Comparison of ENCODE assay signal across 25 mouse cellular contexts in genomic region chr6:90904143-90904542, GRCm38 (mm10).
"Had no signal": no experiment of that assay in that cellular context is flagged by ENCODE, and none has a peak within 500 bp of the region (broad histone marks: within the 10 kb centered on the region; RNA-seq: fewer than 3 reads in every experiment).

No protein-coding gene starts in this region.

- H3K9me3 ChIP-seq: heart, embryonic 13.5 days; heart, embryonic 15.5 days; hindbrain, embryonic 13.5 days; hindbrain, embryonic 15.5 days; intestine, embryonic 15.5 days; limb, embryonic 10.5 days; limb, embryonic 12.5 days; liver, embryonic 13.5 days had no signal

- H3K4me1 ChIP-seq: intestine, embryonic 15.5 days; limb, embryonic 10.5 days; limb, embryonic 12.5 days; liver, embryonic 13.5 days had no signal

- H3K9ac ChIP-seq: heart, embryonic 13.5 days; heart, embryonic 15.5 days; hindbrain, embryonic 13.5 days; hindbrain, embryonic 15.5 days; intestine, embryonic 15.5 days; limb, embryonic 12.5 days; liver, embryonic 13.5 days had no signal

- H3K4me2 ChIP-seq: heart, embryonic 11.5 days; heart, embryonic 13.5 days; heart, embryonic 15.5 days; hindbrain, embryonic 13.5 days; hindbrain, embryonic 15.5 days; intestine, embryonic 15.5 days; limb, embryonic 12.5 days; liver, embryonic 11.5 days; liver, embryonic 13.5 days had no signal

- DNase-seq: gastrocnemius, postnatal 14 days; gastrocnemius, postnatal 36 days; heart, adult 11 months; heart, adult 2 months; heart, postnatal 14 days; heart, postnatal 36 days; kidney, adult 18-20 months; kidney, adult 8-10 months; kidney, postnatal 10 days; kidney, postnatal 25 days; layer of hippocampus, adult 9-11 months; layer of hippocampus, postnatal 36 days; liver; liver, embryonic 13.5 days had no signal

- H3K27ac ChIP-seq: heart, adult 2 months; heart, embryonic 13.5 days; heart, embryonic 15.5 days; hindbrain, embryonic 13.5 days; hindbrain, embryonic 15.5 days; intestine, embryonic 15.5 days; limb, embryonic 10.5 days; limb, embryonic 12.5 days; liver, embryonic 13.5 days had no signal

- H3K36me3 ChIP-seq: heart, embryonic 13.5 days; heart, embryonic 15.5 days; hindbrain, embryonic 13.5 days; hindbrain, embryonic 15.5 days; intestine, embryonic 15.5 days; limb, embryonic 10.5 days; limb, embryonic 12.5 days; liver, embryonic 13.5 days had no signal

- H3K4me3 ChIP-seq: heart, adult 2 months; heart, embryonic 13.5 days; heart, embryonic 15.5 days; hindbrain, embryonic 13.5 days; hindbrain, embryonic 15.5 days; intestine, embryonic 15.5 days; limb, embryonic 10.5 days; limb, embryonic 12.5 days; liver, embryonic 13.5 days had no signal

- H3K27me3 ChIP-seq: heart, embryonic 15.5 days; hindbrain, embryonic 13.5 days; hindbrain, embryonic 15.5 days; intestine, embryonic 15.5 days had no signal

- ATAC-seq: inflammation-experienced regulatory T-cells, adult 6 months; intestine, embryonic 15.5 days; intestine, postnatal 0 days had no signal
